Mouse (Mus musculus) heart, embryonic 16.5 days (tissue): ENCODE results near the gene Olfr251. TPM values are rescaled to one million over a fixed set of nuclear protein-coding genes. Genes with fewer than 3 reads are reported as not detected.
"Not testable (repeated sequence)": the region's sequence is repeated elsewhere in the genome, so short reads cannot be mapped to it uniquely, and the experiment has no call there.

Source experiments
- ATAC-seq: fragments of 200-750 bp; cut with Nextera tagmentation; replicated peaks from 2 replicates; pipeline ENCODE4 v1.8.0; 2017; ENCODE audit warnings: moderate number of reproducible peaks; ENCODE audit not compliant: insufficient read depth, low FRiP score; ENCODE audit errors: extremely low read depth
- H3K27ac ChIP-seq: fragments of 300-500 bp; sonication (generic); 2 replicates; pipeline ENCODE4 v1.5.1; 2014; ENCODE audit warnings: mild to moderate bottlenecking, low read length, control low read depth, moderate library complexity
- H3K27me3 ChIP-seq: fragments of 300-500 bp; sonication (generic); 2 replicates; pipeline ENCODE4 v1.6.1; 2014; ENCODE audit warnings: low read length, mixed read lengths; ENCODE audit not compliant: control insufficient read depth, insufficient read depth
- H3K36me3 ChIP-seq: fragments of 300-500 bp; sonication (generic); 2 replicates; pipeline ENCODE4 v1.6.1; 2014; ENCODE audit not compliant: control insufficient read depth, insufficient read depth
- H3K4me1 ChIP-seq: fragments of 300-500 bp; sonication (generic); 2 replicates; pipeline ENCODE4 v1.6.1; 2014; ENCODE audit warnings: low read length, mixed read lengths; ENCODE audit not compliant: control insufficient read depth, insufficient read depth
- H3K4me2 ChIP-seq: fragments of 300-500 bp; sonication (generic); 2 replicates; pipeline ENCODE4 v1.6.1; 2014; ENCODE audit warnings: low read depth, mild to moderate bottlenecking, control low read depth, low read length
- H3K4me3 ChIP-seq: fragments of 300-500 bp; sonication (generic); 2 replicates; pipeline ENCODE4 v1.5.1; 2014; ENCODE audit warnings: mild to moderate bottlenecking, control low read depth, low read length
- H3K9ac ChIP-seq: fragments of 300-500 bp; sonication (generic); 2 replicates; pipeline ENCODE4 v1.6.1; 2014; ENCODE audit warnings: low read length, control low read depth
- H3K9me3 ChIP-seq: fragments of 300-500 bp; sonication (generic); replicated peaks from 2 replicates; pipeline ENCODE4 v1.6.1; 2016; ENCODE audit warnings: low read length; ENCODE audit not compliant: control insufficient read depth
- WGBS: fragments of 180-500 bp; shearing (Covaris S2); extraction: QIAGEN DNeasy Blood & Tissue Kit; methylation state at CpG from one replicate; pipeline ENCODE4 v1.1.7; 2014; 5-methylcytosine and 5-hydroxymethylcytosine counted together
- polyA plus RNA-seq: library from polyadenylated mRNA; unstranded; fragments of >200 nt; fragmentation: Nextera tagmentation; extraction: Ambion mirVana; gene quantifications from 2 replicates; pipeline ENCODE4 v1.2.1, GENCODE M21; 2015

The Olfr251 gene
- not detected in 2 replicates for polyA plus RNA-seq

- Histone ChIP-seq H3K4me3 (no peak within 1 kb of the TSS), H3K4me2 (no peak within 1 kb of the TSS), H3K4me1 (no peaks in the 10 kb centered on the region), H3K9ac (no peak within 1 kb of the TSS), H3K9me3 (no peaks in the 10 kb centered on the region), H3K27me3 (no peaks in the 10 kb centered on the region), H3K36me3 (no peaks in the 10 kb centered on the region), H3K27ac (no peak within 1 kb of the TSS)
- no peak for ATAC-seq
- WGBS: 51% methylated on average over 2 of the region's 2 CpGs
Measured at GRCm38 (mm10) chr9:38376786-38377185, at the start of gene Olfr251. Gene Olfr251, plus strand, starts transcription at chr9:38377086.

- H3K9me3 ChIP-seq: no peaks in the 10 kb centered on the region
- no peaks in the 10 kb centered on the region for H3K36me3 ChIP-seq
- no peak within 1 kb of the TSS for H3K4me3 ChIP-seq
- H3K27me3 ChIP-seq: no peaks in the 10 kb centered on the region
- H3K4me1 ChIP-seq: no peaks in the 10 kb centered on the region
- ATAC-seq: no peak
- WGBS: 72% methylated on average over 3 of the region's 3 CpGs
- no peak within 1 kb of the TSS for H3K9ac ChIP-seq
- H3K27ac ChIP-seq: no peak within 1 kb of the TSS
- H3K4me2 ChIP-seq: no peak within 1 kb of the TSS
Measured at GRCm38 (mm10) chr9:38328760-38329159, 48.1 kb upstream of the Olfr251 start, which contains the start of gene Olfr25. Gene Olfr25, plus strand, starts transcription at chr9:38329060.

GRCm38 (mm10) chr9:38348111-38348510 lies 28.8 kb upstream of the Olfr251 start, which contains the start of gene Olfr898:
Gene Olfr898, plus strand, starts transcription at chr9:38348411.
- Histone ChIP-seq H3K9ac (no peak within 1 kb of the TSS), H3K4me1 (no peaks in the 10 kb centered on the region), H3K4me3 (no peak within 1 kb of the TSS), H3K27ac (no peak within 1 kb of the TSS), H3K4me2 (no peak within 1 kb of the TSS), H3K9me3 (no peaks in the 10 kb centered on the region), H3K27me3 (no peaks in the 10 kb centered on the region), H3K36me3 (no peaks in the 10 kb centered on the region)
- ATAC-seq: no peak
- 84% methylated on average over 4 of the region's 4 CpGs for WGBS

- Histone ChIP-seq H3K4me1 (no peaks in the 10 kb centered on the region), H3K4me3 (no peak within 1 kb of the TSS), H3K27me3 (no peaks in the 10 kb centered on the region), H3K27ac (no peak within 1 kb of the TSS), H3K36me3 (no peaks in the 10 kb centered on the region), H3K9me3 (no peaks in the 10 kb centered on the region), H3K9ac (no peak within 1 kb of the TSS), H3K4me2 (no peak within 1 kb of the TSS)
- 91% methylated on average over 2 of the region's 2 CpGs for WGBS
- ATAC-seq: no peak
Measured at GRCm38 (mm10) chr9:38366596-38366995, 10.3 kb upstream of the Olfr251 start, which contains the start of gene Olfr250. Gene Olfr250, plus strand, starts transcription at chr9:38366896.

GRCm38 (mm10) chr9:38401398-38401797 lies 24.5 kb downstream of the Olfr251 start, which contains the start of gene Olfr147:
Gene Olfr147, plus strand, starts transcription at chr9:38401698.
- H3K27ac ChIP-seq: no peak within 1 kb of the TSS
- H3K9ac ChIP-seq: no peak within 1 kb of the TSS
- H3K4me2 ChIP-seq: no peak within 1 kb of the TSS
- H3K36me3 ChIP-seq: no peaks in the 10 kb centered on the region
- no peaks in the 10 kb centered on the region for H3K9me3 ChIP-seq
- no peak for ATAC-seq
- 85% methylated on average over 1 of the region's 1 CpGs for WGBS
- H3K27me3 ChIP-seq: no peaks in the 10 kb centered on the region
- no peaks in the 10 kb centered on the region for H3K4me1 ChIP-seq
- H3K4me3 ChIP-seq: no peak within 1 kb of the TSS

GRCm38 (mm10) chr9:38407502-38407901 lies 30.6 kb downstream of the Olfr251 start:
- not testable (repeated sequence) for H3K4me2 ChIP-seq, H3K4me1 ChIP-seq, H3K36me3 ChIP-seq, H3K4me3 ChIP-seq, ATAC-seq, H3K9me3 ChIP-seq, H3K9ac ChIP-seq, H3K27ac ChIP-seq, H3K27me3 ChIP-seq
- 89% methylated on average over 3 of the region's 3 CpGs for WGBS

GRCm38 (mm10) chr9:38413502-38413901 lies 36.6 kb downstream of the Olfr251 start:
- not testable (repeated sequence) for H3K4me1 ChIP-seq, H3K36me3 ChIP-seq, H3K9ac ChIP-seq, H3K4me2 ChIP-seq, H3K9me3 ChIP-seq, H3K27ac ChIP-seq, ATAC-seq, H3K4me3 ChIP-seq, H3K27me3 ChIP-seq
- WGBS: 84% methylated on average over 14 of the region's 14 CpGs

- no peak overlapping the region for H3K27ac ChIP-seq
- ATAC-seq: no peak
- no peaks in the 10 kb centered on the region for H3K27me3 ChIP-seq
- H3K4me2 ChIP-seq: no peak overlapping the region
- H3K36me3 ChIP-seq: no peaks in the 10 kb centered on the region
- H3K9me3 ChIP-seq: peaks cover 3% of the 10 kb centered on the region; the same call in 1 of the 2 replicates
- H3K4me3 ChIP-seq: no peak overlapping the region
- H3K9ac ChIP-seq: no peak overlapping the region
- H3K4me1 ChIP-seq: no peaks in the 10 kb centered on the region
Measured at GRCm38 (mm10) chr9:38423801-38424200, 46.9 kb downstream of the Olfr251 start.

- Histone ChIP-seq H3K4me3 (no peak overlapping the region), H3K4me2 (no peak overlapping the region), H3K27ac (no peak overlapping the region), H3K9ac (no peak overlapping the region), H3K9me3 (peaks cover 3% of the 10 kb centered on the region; the same call in 1 of the 2 replicates), H3K27me3 (no peaks in the 10 kb centered on the region), H3K36me3 (no peaks in the 10 kb centered on the region), H3K4me1 (no peaks in the 10 kb centered on the region)
- 36% methylated on average over 1 of the region's 1 CpGs for WGBS
- no peak for ATAC-seq
Measured at GRCm38 (mm10) chr9:38427026-38427425, 50.1 kb downstream of the Olfr251 start.
